Mouse (Mus musculus) limb, embryonic 12.5 days (tissue): Measurements from ENCODE around the gene Tsc1. TPM values are rescaled to one million over a fixed set of nuclear protein-coding genes. Genes with fewer than 3 reads are reported as not detected.

ENCODE experiments used
- ATAC-seq: fragments of 200-750 bp; cut with Nextera tagmentation; 2 replicates; pipeline ENCODE4 v1.8.0; 2017; ENCODE audit warnings: low read depth, moderate TSS enrichment; ENCODE audit not compliant: insufficient number of reproducible peaks, insufficient read depth, low FRiP score, low TSS enrichment
- H3K27ac ChIP-seq: fragments of 300-500 bp; sonication (generic); 2 replicates; pipeline ENCODE4 v1.5.1; 2016; ENCODE audit warnings: mild to moderate bottlenecking, moderate library complexity
- H3K27me3 ChIP-seq: fragments of 300-500 bp; sonication (generic); 2 replicates; pipeline ENCODE4 v1.6.1; 2016; ENCODE audit warnings: mild to moderate bottlenecking, moderate library complexity
- H3K36me3 ChIP-seq: fragments of 300-500 bp; sonication (generic); 2 replicates; pipeline ENCODE4 v1.6.1; 2016; ENCODE audit warnings: mild to moderate bottlenecking, moderate library complexity
- H3K4me1 ChIP-seq: fragments of 300-500 bp; sonication (generic); replicated peaks from 2 replicates; pipeline ENCODE4 v1.6.1; 2016
- H3K4me2 ChIP-seq: fragments of 300-500 bp; sonication (generic); 2 replicates; pipeline ENCODE4 v1.6.1; 2016; ENCODE audit warnings: mild to moderate bottlenecking, moderate library complexity
- H3K4me3 ChIP-seq: fragments of 300-500 bp; sonication (generic); replicated peaks from 2 replicates; pipeline ENCODE4 v1.5.1; 2016; ENCODE audit warnings: mild to moderate bottlenecking
- H3K9ac ChIP-seq: fragments of 300-500 bp; sonication (generic); replicated peaks from 2 replicates; pipeline ENCODE4 v1.6.1; 2016; ENCODE audit warnings: mild to moderate bottlenecking, moderate library complexity
- H3K9me3 ChIP-seq: fragments of 300-500 bp; sonication (generic); 2 replicates; pipeline ENCODE4 v1.6.1; 2016; ENCODE audit warnings: mild to moderate bottlenecking, moderate library complexity
- WGBS: fragments of 180-500 bp; shearing (Covaris S2); methylation state at CpG from one replicate; pipeline ENCODE4 v1.1.7; 2016; 5-methylcytosine and 5-hydroxymethylcytosine counted together
- polyA plus RNA-seq: library from polyadenylated mRNA; unstranded; fragments of >200 nt; fragmentation: Nextera tagmentation; extraction: Ambion mirVana; gene quantifications from 2 replicates; pipeline ENCODE4 v1.2.1, GENCODE M21; 2016

Gene Tsc1
- polyA plus RNA-seq, 1 experiment from 2014 or later = 24.9 TPM

- Histone ChIP-seq H3K4me3 (no peak overlapping the region), H3K4me2 (no peak overlapping the region), H3K27ac (no peak overlapping the region), H3K4me1 (peaks cover 9% of the 10 kb centered on the region), H3K9ac (no peak overlapping the region), H3K9me3 (no peaks in the 10 kb centered on the region), H3K27me3 (0 out of 2 replicates have a peak, but pooled peaks cover 3% of the 10 kb centered on the region), H3K36me3 (no peaks in the 10 kb centered on the region)
- ATAC-seq = no peak
- WGBS = 90% methylated on average over 5 of the region's 5 CpGs
Measured at GRCm38 (mm10) chr2:28603542-28603941, 37.5 kb upstream of the Tsc1 start.

GRCm38 (mm10) chr2:28605789-28606541, 35.1 kb upstream of the Tsc1 start:
- no peak for ATAC-seq
- Histone ChIP-seq H3K36me3 (no peaks in the 10 kb centered on the region), H3K9me3 (no peaks in the 10 kb centered on the region), H3K27me3 (0 out of 2 replicates have a peak, but pooled peaks cover 3% of the 10 kb centered on the region), H3K4me3 (no peak overlapping the region), H3K4me1 (peaks cover 8% of the 10 kb centered on the region), H3K27ac (no peak overlapping the region), H3K9ac (no peak overlapping the region), H3K4me2 (no peak overlapping the region)
- 62% methylated on average over 14 of the region's 14 CpGs for WGBS

DNA sequence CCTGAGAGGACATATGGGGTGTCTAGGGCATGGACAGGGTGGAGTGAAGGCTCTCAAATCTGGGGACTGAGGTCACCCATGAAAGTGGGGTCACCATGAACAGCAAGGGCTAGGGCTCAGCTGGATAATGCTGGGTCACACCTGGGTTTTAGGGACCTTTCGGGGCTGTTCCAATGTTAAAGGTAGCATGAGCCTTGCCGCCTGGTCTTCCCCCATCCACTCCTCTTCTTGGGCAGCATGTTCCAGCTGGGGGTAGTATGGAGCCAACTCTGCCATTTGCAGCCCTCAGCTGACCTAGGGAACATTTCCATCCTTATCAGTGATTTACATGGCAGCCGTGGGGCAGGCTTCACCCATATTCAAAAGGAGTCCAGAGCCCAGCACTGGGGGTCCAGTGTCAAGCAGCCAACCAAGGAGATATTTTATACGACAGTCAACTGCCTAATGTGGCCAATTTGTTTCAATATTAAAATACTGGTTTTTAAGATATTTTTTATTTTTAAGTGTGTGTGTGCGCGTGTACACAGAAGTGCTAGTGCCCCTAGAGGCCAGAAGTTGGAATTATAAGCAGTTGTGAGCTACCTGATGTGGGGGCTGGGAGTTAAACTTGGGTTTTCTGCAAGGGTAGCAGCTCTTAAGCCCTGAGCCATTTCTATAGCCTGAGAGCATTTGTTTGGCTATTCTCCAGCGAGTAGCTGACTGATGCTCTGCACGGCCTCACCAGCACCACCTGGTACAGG, 34.3 kb upstream of the Tsc1 start:
- no peak for ATAC-seq
- 65% methylated on average over 8 of the region's 8 CpGs for WGBS

DNA sequence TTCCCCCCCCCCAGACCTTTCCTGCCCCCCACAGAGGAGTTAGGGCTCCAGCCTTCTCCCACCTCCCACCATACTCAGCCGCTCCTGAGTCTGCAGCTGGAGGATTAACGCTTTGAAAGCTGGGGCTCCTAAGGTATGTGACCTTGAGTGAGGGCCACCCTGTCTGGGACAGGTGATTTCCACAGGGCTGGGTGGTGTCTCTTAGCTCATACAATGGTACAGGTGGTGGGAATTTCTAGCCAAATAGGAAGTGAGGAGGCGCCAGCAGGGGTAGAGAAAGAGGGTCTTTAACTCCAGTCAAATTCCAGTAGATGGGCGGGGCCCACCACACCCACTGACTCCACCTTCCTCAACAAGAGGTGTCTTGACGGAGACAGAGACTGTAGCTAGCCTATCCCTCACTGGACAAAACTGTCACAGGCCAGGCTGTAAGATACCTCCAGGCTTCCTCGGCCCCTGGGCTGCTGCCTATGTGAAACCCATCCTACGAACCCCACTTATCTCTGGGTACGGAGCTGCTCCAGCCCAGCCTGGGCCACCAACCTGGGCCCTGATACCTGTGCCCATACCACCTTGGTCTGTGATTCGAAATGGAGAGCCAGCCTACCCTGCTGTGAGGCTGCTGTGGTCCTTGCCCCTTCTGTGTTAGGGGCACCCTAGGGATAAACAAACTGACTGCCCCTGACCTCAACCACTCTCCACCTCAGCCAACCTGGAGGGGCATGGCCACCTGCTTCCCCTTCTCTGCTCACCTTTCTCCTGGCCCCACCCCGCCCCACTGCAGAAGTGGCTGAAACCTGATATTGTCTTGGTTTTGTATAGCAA, 33.5 kb upstream of the Tsc1 start:
- 0 out of 2 replicates have a peak, but pooled peaks cover 3% of the 10 kb centered on the region for H3K27me3 ChIP-seq
- no peak overlapping the region for H3K4me3 ChIP-seq
- H3K36me3 ChIP-seq = no peaks in the 10 kb centered on the region
- H3K27ac ChIP-seq = no peak overlapping the region
- no peak overlapping the region for H3K4me2 ChIP-seq
- peaks cover 8% of the 10 kb centered on the region for H3K4me1 ChIP-seq
- H3K9ac ChIP-seq = no peak overlapping the region
- H3K9me3 ChIP-seq = no peaks in the 10 kb centered on the region
- 39% methylated on average over 10 of the region's 10 CpGs for WGBS
- no peak for ATAC-seq

More for the DNA sequence above, 34.3 kb upstream of the Tsc1 start:
- Histone ChIP-seq H3K27ac (no peak overlapping the region), H3K4me2 (no peak overlapping the region), H3K9ac (no peak overlapping the region), H3K9me3 (no peaks in the 10 kb centered on the region), H3K4me3 (no peak overlapping the region), H3K4me1 (peaks cover 8% of the 10 kb centered on the region), H3K36me3 (no peaks in the 10 kb centered on the region), H3K27me3 (0 out of 2 replicates have a peak, but pooled peaks cover 3% of the 10 kb centered on the region)

- no peak for ATAC-seq
- Histone ChIP-seq H3K36me3 (no peaks in the 10 kb centered on the region), H3K9me3 (no peaks in the 10 kb centered on the region), H3K27me3 (peaks cover 10% of the 10 kb centered on the region), H3K9ac (no peak overlapping the region), H3K27ac (no peak overlapping the region), H3K4me1 (peaks cover 8% of the 10 kb centered on the region), H3K4me2 (no peak overlapping the region), H3K4me3 (no peak overlapping the region)
- 86% methylated on average over 10 of the region's 10 CpGs for WGBS
Measured at GRCm38 (mm10) chr2:28609851-28610250, 31.2 kb upstream of the Tsc1 start.

- no peak overlapping the region for H3K4me3 ChIP-seq
- H3K9me3 ChIP-seq = no peaks in the 10 kb centered on the region
- no peak overlapping the region for H3K4me2 ChIP-seq
- peaks cover 8% of the 10 kb centered on the region for H3K4me1 ChIP-seq
- H3K36me3 ChIP-seq = no peaks in the 10 kb centered on the region
- H3K27me3 ChIP-seq = peaks cover 10% of the 10 kb centered on the region
- H3K27ac ChIP-seq = no peak overlapping the region
- 84% methylated on average over 12 of the region's 12 CpGs for WGBS
- no peak for ATAC-seq
- no peak overlapping the region for H3K9ac ChIP-seq
Measured at GRCm38 (mm10) chr2:28610716-28611406, 30.2 kb upstream of the Tsc1 start.

DNA sequence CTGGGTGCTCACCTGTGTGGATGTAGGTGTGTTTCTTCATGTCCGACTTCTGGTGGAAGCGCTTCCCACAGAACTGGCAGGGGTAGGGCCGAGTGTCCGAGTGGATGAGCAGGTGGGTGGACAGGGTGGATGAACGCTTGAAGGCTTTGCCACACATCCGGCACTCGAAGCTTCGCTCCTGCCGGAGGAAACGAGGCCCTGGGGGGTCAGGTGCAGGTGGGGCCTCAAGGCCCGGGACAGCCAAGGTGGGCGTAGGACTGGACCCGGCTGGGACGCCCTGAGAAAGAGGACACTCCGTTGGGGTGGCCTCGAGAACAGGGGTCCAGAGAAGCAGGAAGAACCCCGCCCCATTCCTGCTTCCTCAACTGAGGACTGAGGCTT, 29.6 kb upstream of the Tsc1 start:
- H3K9ac ChIP-seq = no peak overlapping the region
- H3K9me3 ChIP-seq = no peaks in the 10 kb centered on the region
- no peaks in the 10 kb centered on the region for H3K36me3 ChIP-seq
- H3K27me3 ChIP-seq = peaks cover 10% of the 10 kb centered on the region
- ATAC-seq = no peak
- WGBS = 81% methylated on average over 17 of the region's 17 CpGs
- H3K4me2 ChIP-seq = no peak overlapping the region
- H3K4me3 ChIP-seq = no peak overlapping the region
- H3K4me1 ChIP-seq = peaks cover 4% of the 10 kb centered on the region
- H3K27ac ChIP-seq = no peak overlapping the region

GRCm38 (mm10) chr2:28612436-28613063, 28.5 kb upstream of the Tsc1 start:
- H3K9me3 ChIP-seq = no peaks in the 10 kb centered on the region
- ATAC-seq = no peak
- H3K36me3 ChIP-seq = no peaks in the 10 kb centered on the region
- H3K27ac ChIP-seq = no peak overlapping the region
- WGBS = 54% methylated on average over 10 of the region's 10 CpGs
- no peak overlapping the region for H3K9ac ChIP-seq
- H3K4me1 ChIP-seq = no peaks in the 10 kb centered on the region
- no peak overlapping the region for H3K4me2 ChIP-seq
- H3K4me3 ChIP-seq = no peak overlapping the region
- peaks cover 13% of the 10 kb centered on the region for H3K27me3 ChIP-seq

DNA sequence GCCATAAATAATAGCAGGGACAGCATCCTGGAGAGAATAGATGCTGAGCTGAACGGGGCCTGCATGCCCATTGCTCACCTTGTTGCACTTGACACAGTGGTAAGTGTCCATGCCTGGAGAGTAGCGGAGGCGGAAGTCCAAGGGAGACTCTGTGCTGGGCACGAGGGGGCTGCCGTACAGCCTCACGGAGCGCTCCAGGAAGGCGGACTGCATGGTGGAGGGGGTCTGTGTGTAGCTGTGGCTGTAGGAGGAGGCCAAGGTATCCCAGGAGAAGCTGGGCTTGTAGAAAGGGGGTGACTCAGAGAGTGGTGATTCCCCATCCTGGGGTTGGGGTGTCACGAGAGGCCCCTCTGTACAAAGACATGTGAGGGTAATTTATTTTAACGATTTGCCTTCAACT, 27.4 kb upstream of the Tsc1 start:
- H3K9ac ChIP-seq = no peak overlapping the region
- H3K4me2 ChIP-seq = no peak overlapping the region
- H3K9me3 ChIP-seq = no peaks in the 10 kb centered on the region
- no peak overlapping the region for H3K27ac ChIP-seq
- no peaks in the 10 kb centered on the region for H3K36me3 ChIP-seq
- peaks cover 22% of the 10 kb centered on the region for H3K27me3 ChIP-seq
- no peak for ATAC-seq
- WGBS = 88% methylated on average over 10 of the region's 10 CpGs
- H3K4me1 ChIP-seq = no peaks in the 10 kb centered on the region
- H3K4me3 ChIP-seq = no peak overlapping the region

- no peaks in the 10 kb centered on the region for H3K4me1 ChIP-seq
- 36% methylated on average over 5 of the region's 5 CpGs for WGBS
- no peak overlapping the region for H3K4me3 ChIP-seq
- no peak overlapping the region for H3K9ac ChIP-seq
- no peak overlapping the region for H3K4me2 ChIP-seq
- no peaks in the 10 kb centered on the region for H3K9me3 ChIP-seq
- H3K27ac ChIP-seq = no peak overlapping the region
- no peak for ATAC-seq
- no peaks in the 10 kb centered on the region for H3K36me3 ChIP-seq
- H3K27me3 ChIP-seq = peaks cover 37% of the 10 kb centered on the region
Measured at GRCm38 (mm10) chr2:28616358-28616757, 24.7 kb upstream of the Tsc1 start.
